Mouse (Mus musculus) C2C12 (cell line): ENCODE results near the gene Fam160b1. TPM values are rescaled to one million over a fixed set of nuclear protein-coding genes. Genes with fewer than 3 reads are reported as not detected.
A peak's percentile ranks its signal among the peaks of the same experiment; 100 is the strongest.

ENCODE experiments used
- H3K27me3 ChIP-seq: one replicate; pipeline ENCODE4 v1.6.1; 2011; ENCODE audit not compliant: control insufficient read depth, insufficient read depth, insufficient read length
- H3K36me3 ChIP-seq: one replicate; pipeline ENCODE4 v1.6.1; 2011; ENCODE audit not compliant: control insufficient read depth, insufficient read depth
- H3K4me3 ChIP-seq: one replicate; pipeline ENCODE4 v1.5.1; 2011; ENCODE audit warnings: mild to moderate bottlenecking, control low read depth; ENCODE audit not compliant: poor library complexity, insufficient read depth, severe bottlenecking
- H3K79me2 ChIP-seq: one replicate; pipeline ENCODE4 v1.6.1; 2011; ENCODE audit not compliant: control insufficient read depth, insufficient read depth
- H3K79me3 ChIP-seq: one replicate; pipeline ENCODE4 v1.6.1; 2011; ENCODE audit warnings: low read depth, control low read depth
- H3ac ChIP-seq: one replicate; pipeline ENCODE3; 2011; ENCODE audit warnings: low read depth; ENCODE audit not compliant: control insufficient read depth, insufficient read length
- CEBPB ChIP-seq: IDR thresholded peaks from one replicate; pipeline ENCODE4 v1.6.1; 2011; ENCODE audit warnings: low read depth, mild to moderate bottlenecking, control low read depth, moderate library complexity
- CTCF ChIP-seq: IDR thresholded peaks from one replicate; pipeline ENCODE4 v1.5.1; 2011; ENCODE audit not compliant: control insufficient read depth, insufficient read depth, insufficient read length
- FOSL1 ChIP-seq: IDR thresholded peaks from one replicate; pipeline ENCODE4 v1.8.0; 2011; ENCODE audit warnings: mild to moderate bottlenecking, low read length; ENCODE audit not compliant: poor library complexity, insufficient read depth, severe bottlenecking
- MAX ChIP-seq: IDR thresholded peaks from one replicate; pipeline ENCODE4 v1.6.1; 2011; ENCODE audit warnings: mild to moderate bottlenecking, control low read depth
- MYOD1 ChIP-seq: IDR thresholded peaks from one replicate; pipeline ENCODE4 v1.6.1; 2011; ENCODE audit warnings: low read depth; ENCODE audit not compliant: control insufficient read depth, insufficient read length
- MYOG ChIP-seq: IDR thresholded peaks from one replicate; pipeline ENCODE4 v1.6.1; 2011; ENCODE audit not compliant: control insufficient read depth, insufficient read length; ENCODE audit errors: extremely low read depth
- USF1 ChIP-seq: IDR thresholded peaks from one replicate; pipeline ENCODE4 v1.6.1; 2011; ENCODE audit warnings: low read depth, mild to moderate bottlenecking, control low read depth, moderate library complexity
- polyA plus RNA-seq: library from polyadenylated mRNA; unstranded; fragments of >200 nt; fragmentation: generic; extraction: Trizol; gene quantifications from one replicate; pipeline ENCODE4 v1.2.1, GENCODE M21; 2012; ENCODE audit warnings: missing spikeins

Gene Fam160b1
- polyA plus RNA-seq, 1 experiment = 7.3 TPM

GRCm38 (mm10) chr19:57403700-57404501, 43.4 kb downstream of the Fam160b1 start:
- H3K79me2 ChIP-seq = no peaks in the 10 kb centered on the region
- H3K4me3 ChIP-seq = no peak overlapping the region
- TF ChIP-seq CTCF = peak; percentile 80
- TF ChIP-seq MYOG = no peak
- TF ChIP-seq USF1 = no peak
- H3K36me3 ChIP-seq = no peaks in the 10 kb centered on the region
- H3K27me3 ChIP-seq = no peaks in the 10 kb centered on the region
- no peak overlapping the region for H3ac ChIP-seq
- no peaks in the 10 kb centered on the region for H3K79me3 ChIP-seq

GRCm38 (mm10) chr19:57404502-57404848, 44.0 kb downstream of the Fam160b1 start:
- Histone ChIP-seq H3K79me3 (no peaks in the 10 kb centered on the region), H3K27me3 (no peaks in the 10 kb centered on the region), H3K4me3 (no peak overlapping the region), H3K36me3 (no peaks in the 10 kb centered on the region), H3ac (no peak overlapping the region), H3K79me2 (no peaks in the 10 kb centered on the region)
- TF ChIP-seq USF1 (no peak), CTCF (no peak), MYOG (no peak), MYOD1 (no peak), CEBPB (no peak), MAX (no peak), FOSL1 (no peak)

- no peaks in the 10 kb centered on the region for H3K79me3 ChIP-seq
- no peak overlapping the region for H3ac ChIP-seq
- H3K36me3 ChIP-seq = no peaks in the 10 kb centered on the region
- no peaks in the 10 kb centered on the region for H3K79me2 ChIP-seq
- peaks cover 5% of the 10 kb centered on the region for H3K27me3 ChIP-seq
- H3K4me3 ChIP-seq = no peak overlapping the region
- TF ChIP-seq CTCF (no peak), CEBPB (no peak)
Observed at GRCm38 (mm10) chr19:57407947-57408346, 47.5 kb downstream of the Fam160b1 start.

- Histone ChIP-seq H3K27me3 (peaks cover 5% of the 10 kb centered on the region), H3K36me3 (no peaks in the 10 kb centered on the region), H3ac (no peak overlapping the region), H3K79me3 (no peaks in the 10 kb centered on the region), H3K79me2 (no peaks in the 10 kb centered on the region), H3K4me3 (no peak overlapping the region)
- TF ChIP-seq MYOD1 = no peak
- no peak for TF ChIP-seq FOSL1
- no peak for TF ChIP-seq CTCF
- TF ChIP-seq USF1 = no peak
- no peak for TF ChIP-seq MYOG
- TF ChIP-seq CEBPB = no peak
- TF ChIP-seq MAX = no peak
Observed at GRCm38 (mm10) chr19:57411375-57412196, 51.1 kb downstream of the Fam160b1 start.

GRCm38 (mm10) chr19:57413170-57413569, 52.7 kb downstream of the Fam160b1 start:
- no peak overlapping the region for H3K4me3 ChIP-seq
- no peaks in the 10 kb centered on the region for H3K36me3 ChIP-seq
- peaks cover 8% of the 10 kb centered on the region for H3K27me3 ChIP-seq
- H3K79me2 ChIP-seq = no peaks in the 10 kb centered on the region
- H3K79me3 ChIP-seq = no peaks in the 10 kb centered on the region
- no peak overlapping the region for H3ac ChIP-seq
- TF ChIP-seq MYOD1 = no peak
- no peak for TF ChIP-seq USF1
- TF ChIP-seq FOSL1 = no peak
- no peak for TF ChIP-seq CTCF
- no peak for TF ChIP-seq MAX
- no peak for TF ChIP-seq CEBPB
- TF ChIP-seq MYOG = no peak

GRCm38 (mm10) chr19:57413918-57414317, 53.4 kb downstream of the Fam160b1 start:
- Histone ChIP-seq H3K36me3 (no peaks in the 10 kb centered on the region), H3ac (no peak overlapping the region), H3K79me3 (no peaks in the 10 kb centered on the region), H3K4me3 (no peak overlapping the region), H3K79me2 (no peaks in the 10 kb centered on the region), H3K27me3 (peaks cover 8% of the 10 kb centered on the region)
- TF ChIP-seq USF1 (no peak), CTCF (no peak), MYOG (no peak), MYOD1 (no peak), FOSL1 (no peak), CEBPB (no peak), MAX (no peak)
